Mouse (Mus musculus): ENCODE measurements at regions not wholly inside any gene's neighbourhood (a gene's known extent, or its start where the extent isn't known, plus 50 kb on each side); places are given as distances from the start of the nearest gene placed in this dataset.

DNA sequence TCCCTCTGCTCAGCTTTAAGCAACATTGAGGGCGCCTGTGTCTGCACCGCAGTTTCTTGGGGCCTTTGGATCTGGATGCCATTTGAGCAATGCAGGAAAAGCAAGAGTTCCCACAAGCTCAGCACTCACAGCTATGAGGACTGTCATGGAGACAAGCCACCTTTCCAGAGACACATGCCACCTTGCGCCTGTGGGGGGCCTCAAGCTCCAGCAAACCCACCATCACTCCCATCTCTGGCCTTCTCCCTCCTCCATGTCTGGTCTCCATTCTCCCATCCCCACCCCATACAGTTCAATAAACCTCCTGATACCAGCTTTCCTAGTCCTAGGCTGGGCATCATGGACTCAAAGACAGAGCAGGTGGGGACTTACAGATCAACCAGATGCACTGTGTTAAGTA lies 97.8 kb downstream of the Wdr11 start:
- TF ChIP-seq POLR2A (IDR thresholded peaks at IDR 0.05; ENCODE audit: borderline replicate concordance, extremely low read depth, low read depth, low read length) (no peak), CTCF (IDR thresholded peaks at IDR 0.05; ENCODE audit: insufficient read depth, low read length) (no peak)
